Mouse (Mus musculus) urinary bladder, postnatal 4 days (tissue): ENCODE results near the gene Oma1.
A peak's percentile ranks its signal among the peaks of the same experiment; 100 is the strongest.

Source experiments
- DNase-seq, 2 experiments: peaks; one replicate each; pipeline ENCODE4 v3.0.0; 2021 to 2022; ENCODE audit warnings: low spot score in 2 of 2

Gene Oma1

GRCm38 (mm10) chr4:103313587-103314525 lies at the start of gene Oma1:
Gene Oma1, plus strand, starts transcription at chr4:103313812.
- peak; percentile 98 to 99 for DNase-seq

- no peak for DNase-seq
Measured at GRCm38 (mm10) chr4:103263812-103264396, 49.7 kb upstream of the Oma1 start.

- no peak for DNase-seq
Measured at GRCm38 (mm10) chr4:103265166-103265565, 48.4 kb upstream of the Oma1 start.

- DNase-seq: no peak
Measured at GRCm38 (mm10) chr4:103269336-103269735, 44.3 kb upstream of the Oma1 start.

- no peak for DNase-seq
Measured at GRCm38 (mm10) chr4:103273021-103273420, 40.6 kb upstream of the Oma1 start.

- DNase-seq: no peak
Measured at GRCm38 (mm10) chr4:103288342-103288741, 25.3 kb upstream of the Oma1 start.

DNA sequence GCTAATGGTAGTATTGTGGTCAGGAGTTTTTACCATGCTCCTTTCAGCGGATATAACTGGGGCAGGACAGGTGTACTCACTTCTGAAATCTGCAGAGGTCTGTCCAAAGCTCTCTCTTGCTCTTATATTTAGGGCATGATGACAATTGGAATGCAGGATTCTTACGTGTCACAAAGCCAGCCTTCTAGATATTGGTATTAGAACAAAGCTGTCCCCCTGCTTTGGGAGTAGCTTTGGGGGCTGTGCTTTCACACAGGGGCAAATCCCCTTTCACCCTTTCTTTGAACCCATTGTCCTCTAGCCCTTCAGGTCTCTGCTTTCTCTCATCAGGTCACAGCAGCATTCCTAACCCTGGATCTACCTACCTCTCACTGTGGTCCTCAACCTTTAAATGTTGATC lies 22.8 kb upstream of the Oma1 start, which contains the start of gene 4921539E11Rik:
TSS of gene 4921539E11Rik (minus strand) at position 101 of the 400 bp plus-strand sequence.
- DNase-seq: no peak

GRCm38 (mm10) chr4:103299342-103299741 lies 14.3 kb upstream of the Oma1 start:
- DNase-seq: no peak

DNA sequence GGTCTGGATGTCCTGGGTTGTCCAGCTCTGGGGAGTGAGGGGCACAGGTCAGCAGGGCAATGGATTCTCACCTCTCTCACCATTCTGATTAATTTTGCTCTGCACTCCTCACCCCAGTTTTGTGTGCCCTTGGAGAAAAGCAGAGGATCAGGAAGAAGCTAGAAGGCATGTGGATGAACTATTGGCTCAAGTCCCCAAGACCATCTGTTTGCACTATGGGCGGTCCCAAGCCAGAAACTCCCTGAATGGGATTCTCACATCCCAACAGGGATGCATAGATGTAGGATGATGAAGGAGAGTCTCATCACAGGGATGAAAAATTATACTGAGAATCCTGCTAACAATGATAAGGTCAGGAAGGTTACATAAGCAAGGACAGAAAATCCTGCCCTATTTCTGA lies 9.8 kb upstream of the Oma1 start:
- DNase-seq: no peak

- DNase-seq: no peak
Measured at GRCm38 (mm10) chr4:103314526-103314910, 906 bp downstream of the Oma1 start.

DNA sequence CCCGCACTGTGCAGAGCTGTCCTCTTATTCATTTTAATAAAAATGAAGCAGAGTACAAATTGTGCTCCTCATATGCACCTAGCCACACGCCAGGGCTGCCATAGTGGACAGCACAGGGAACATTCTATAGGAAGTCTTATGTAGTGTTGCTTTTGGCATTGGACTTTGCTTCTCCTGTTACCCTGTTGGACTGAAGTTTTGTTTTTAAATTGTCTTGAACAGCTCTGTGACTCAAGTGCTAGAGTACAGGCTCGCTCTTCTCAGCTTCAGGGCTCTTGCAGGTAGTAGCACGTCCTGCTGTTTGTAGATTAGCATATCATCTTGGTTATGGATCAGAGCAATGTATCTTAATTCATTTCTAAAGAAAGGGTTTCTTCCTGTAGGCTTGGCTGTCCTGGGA lies 2.2 kb downstream of the Oma1 start:
- no peak for DNase-seq

DNA sequence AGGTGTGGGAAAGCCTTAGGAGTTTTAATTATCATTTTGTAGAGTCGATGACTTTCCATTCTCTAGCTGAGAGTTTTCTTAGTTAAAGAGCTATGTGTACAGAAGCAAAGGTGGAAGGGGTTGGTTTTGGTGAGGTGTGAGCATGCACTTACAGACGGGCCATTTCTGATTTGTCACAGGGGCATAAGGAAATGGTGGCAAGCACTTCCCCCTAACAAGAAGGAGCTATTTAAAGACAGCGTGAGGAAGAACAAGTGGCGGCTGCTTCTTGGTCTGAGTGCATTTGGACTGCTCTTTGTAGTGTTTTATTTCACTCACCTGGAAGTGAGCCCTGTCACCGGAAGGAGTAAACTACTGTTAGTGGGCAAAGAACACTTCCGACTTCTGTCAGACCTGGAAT lies 7.8 kb downstream of the Oma1 start:
- no peak for DNase-seq

- DNase-seq: no peak
Measured at GRCm38 (mm10) chr4:103324688-103325451, 11.3 kb downstream of the Oma1 start.

GRCm38 (mm10) chr4:103326994-103327393 lies 13.4 kb downstream of the Oma1 start:
- DNase-seq: no peak

- no peak for DNase-seq
Measured at GRCm38 (mm10) chr4:103329348-103329747, 15.7 kb downstream of the Oma1 start.

GRCm38 (mm10) chr4:103335134-103335533 lies 21.5 kb downstream of the Oma1 start:
- DNase-seq: no peak

DNA sequence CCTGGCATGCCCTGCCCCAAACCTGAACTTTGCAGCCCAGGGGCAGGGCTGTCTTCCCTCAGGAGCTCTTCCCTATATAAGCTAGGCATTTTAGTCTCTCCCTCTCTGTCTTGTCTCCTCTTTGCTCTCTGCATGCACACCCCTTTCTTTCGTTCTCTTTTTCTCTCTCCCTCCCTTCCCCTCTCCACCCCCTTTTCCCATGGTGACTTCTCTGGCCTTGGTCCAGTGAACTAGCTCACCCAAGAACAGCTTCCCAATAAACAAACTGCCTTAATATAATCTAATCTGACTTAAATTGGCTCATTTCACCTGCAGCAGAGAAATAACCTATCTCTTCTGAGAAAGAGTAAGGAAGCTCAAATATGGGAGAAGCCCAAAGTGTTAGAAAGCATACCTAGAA lies 27.1 kb downstream of the Oma1 start:
- no peak for DNase-seq

GRCm38 (mm10) chr4:103341620-103342019 lies 28.0 kb downstream of the Oma1 start:
- DNase-seq: no peak

DNA sequence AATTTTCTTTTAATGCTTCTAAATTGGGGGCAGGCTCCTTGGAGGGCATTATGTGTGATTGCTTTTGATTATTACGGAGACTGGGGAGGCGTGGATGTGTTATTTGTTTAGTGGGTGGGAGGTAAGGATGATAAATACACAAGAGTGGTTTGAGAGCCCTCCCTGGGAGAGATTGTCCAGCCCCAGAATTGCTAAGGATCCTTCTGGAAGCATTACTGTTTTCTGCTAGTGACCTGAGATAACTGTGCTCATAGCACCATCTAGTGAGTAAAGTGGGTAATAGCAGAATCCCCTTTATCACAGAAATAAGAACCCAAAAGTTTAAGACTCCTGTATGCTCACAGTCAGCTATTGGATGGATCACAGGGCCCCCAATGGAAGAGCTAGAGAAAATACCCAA lies 32.4 kb downstream of the Oma1 start:
- DNase-seq: no peak

DNA sequence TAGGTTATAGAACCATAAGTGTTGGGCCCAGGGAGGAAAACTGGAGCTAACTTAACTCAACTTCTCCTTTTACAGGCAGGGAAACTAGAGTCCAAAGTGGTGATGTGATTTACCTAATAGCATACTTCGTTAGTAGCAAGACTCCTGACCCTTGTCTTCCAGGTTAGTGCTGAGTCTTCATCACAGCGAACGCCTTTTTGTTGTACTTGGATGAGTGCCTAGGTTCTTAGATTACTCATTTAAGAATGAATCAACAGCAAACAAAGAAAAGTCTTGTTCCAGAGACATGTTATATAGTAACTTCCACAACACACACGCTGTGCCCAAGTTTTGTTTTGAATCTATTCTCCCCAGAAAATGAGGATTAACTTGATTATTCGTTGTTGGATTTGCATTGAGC lies 33.2 kb downstream of the Oma1 start:
- DNase-seq: no peak

GRCm38 (mm10) chr4:103349219-103349618 lies 35.6 kb downstream of the Oma1 start:
- DNase-seq: no peak

GRCm38 (mm10) chr4:103352926-103353325 lies 39.3 kb downstream of the Oma1 start:
- no peak for DNase-seq
